Mouse (Mus musculus) skeletal muscle tissue, postnatal 0 days (tissue): ENCODE data around the gene Slc25a33. TPM values are rescaled to one million over a fixed set of nuclear protein-coding genes. Genes with fewer than 3 reads are reported as not detected.

Experiments
- microRNA-seq, 2 experiments: library from miRNA; unstranded; fragments of <30 nt; microRNA quantifications; one replicate each; pipeline ENCODE4; 2016
- polyA plus RNA-seq: library from polyadenylated mRNA; unstranded; fragments of >200 nt; fragmentation: Nextera tagmentation; extraction: Ambion mirVana; gene quantifications from 2 replicates; pipeline ENCODE4 v1.2.1, GENCODE M21; 2015

Slc25a33 gene
- polyA plus RNA-seq: 14.4 and 14.6 TPM in 2 replicates

DNA sequence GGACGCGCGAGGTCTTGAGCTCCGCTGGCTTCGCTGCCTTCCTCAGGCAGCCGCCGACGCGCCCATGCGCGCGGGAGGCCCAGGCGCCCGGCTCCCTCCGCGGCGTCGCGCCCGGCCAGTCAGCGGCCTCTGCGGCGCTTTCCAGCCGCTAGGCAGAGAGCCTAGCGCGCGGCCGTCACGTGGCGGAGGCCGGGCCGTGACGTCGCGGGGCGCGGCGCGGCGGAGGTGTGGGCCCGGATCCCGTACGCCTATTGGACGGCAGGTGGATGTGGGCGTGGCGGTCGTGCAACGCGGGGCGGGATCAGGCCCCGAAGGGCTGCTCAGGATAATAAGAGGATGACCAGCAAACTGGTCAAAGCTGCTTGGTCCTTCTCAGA is at the start of gene Slc25a33:
Gene Slc25a33 (minus strand): TSS at position 184 of the 377 bp plus-strand sequence.

DNA sequence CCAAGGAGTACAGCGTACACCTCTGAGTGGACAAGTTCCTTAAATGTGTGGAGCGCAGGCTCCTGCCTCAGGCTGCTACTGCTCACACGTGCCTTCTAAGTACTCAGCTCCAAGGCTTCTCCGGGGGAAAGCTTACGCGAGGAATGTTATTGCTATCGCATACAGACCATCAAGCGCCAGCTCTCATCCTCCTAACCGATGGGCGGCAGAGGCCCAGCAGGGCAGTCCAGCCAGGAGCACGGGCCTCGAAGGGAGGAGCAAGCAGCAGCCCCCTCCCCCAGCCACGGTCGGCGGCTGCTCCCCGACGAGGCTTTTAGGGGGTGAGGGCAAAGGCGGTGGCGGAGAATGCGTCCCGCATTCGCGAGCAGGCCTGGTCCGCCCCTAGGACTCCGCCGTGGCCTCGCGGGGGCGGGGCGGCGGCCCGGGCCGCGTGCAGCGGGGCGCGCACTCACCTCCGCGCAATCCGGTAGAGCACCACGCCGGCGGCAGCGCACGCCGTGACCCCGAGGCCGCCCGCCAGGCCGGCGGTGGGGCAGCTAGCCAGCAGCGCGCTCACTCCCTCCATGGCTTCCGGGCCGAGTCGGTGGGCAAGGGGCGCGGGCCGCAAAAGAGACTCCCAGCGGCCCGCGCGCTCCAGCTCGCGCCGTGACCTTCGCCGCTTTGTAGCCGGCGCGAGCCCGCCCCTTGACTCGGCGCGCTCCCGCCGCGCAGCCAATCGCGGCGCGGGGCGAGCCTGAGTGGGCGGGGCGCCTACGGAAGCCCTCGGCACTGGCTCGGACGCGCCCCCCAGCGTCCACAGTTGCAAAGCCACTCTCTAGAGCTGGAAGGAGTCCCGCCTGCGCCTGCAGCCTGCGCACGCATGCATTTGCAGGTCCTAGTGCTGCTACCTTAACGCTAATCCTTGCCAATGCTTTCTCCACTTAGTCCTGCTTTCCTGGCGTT is 36.4 kb downstream of the Slc25a33 start, which contains the start of gene Tmem201:
Gene Tmem201 (minus strand): TSS at position 662 of the 942 bp plus-strand sequence.

DNA sequence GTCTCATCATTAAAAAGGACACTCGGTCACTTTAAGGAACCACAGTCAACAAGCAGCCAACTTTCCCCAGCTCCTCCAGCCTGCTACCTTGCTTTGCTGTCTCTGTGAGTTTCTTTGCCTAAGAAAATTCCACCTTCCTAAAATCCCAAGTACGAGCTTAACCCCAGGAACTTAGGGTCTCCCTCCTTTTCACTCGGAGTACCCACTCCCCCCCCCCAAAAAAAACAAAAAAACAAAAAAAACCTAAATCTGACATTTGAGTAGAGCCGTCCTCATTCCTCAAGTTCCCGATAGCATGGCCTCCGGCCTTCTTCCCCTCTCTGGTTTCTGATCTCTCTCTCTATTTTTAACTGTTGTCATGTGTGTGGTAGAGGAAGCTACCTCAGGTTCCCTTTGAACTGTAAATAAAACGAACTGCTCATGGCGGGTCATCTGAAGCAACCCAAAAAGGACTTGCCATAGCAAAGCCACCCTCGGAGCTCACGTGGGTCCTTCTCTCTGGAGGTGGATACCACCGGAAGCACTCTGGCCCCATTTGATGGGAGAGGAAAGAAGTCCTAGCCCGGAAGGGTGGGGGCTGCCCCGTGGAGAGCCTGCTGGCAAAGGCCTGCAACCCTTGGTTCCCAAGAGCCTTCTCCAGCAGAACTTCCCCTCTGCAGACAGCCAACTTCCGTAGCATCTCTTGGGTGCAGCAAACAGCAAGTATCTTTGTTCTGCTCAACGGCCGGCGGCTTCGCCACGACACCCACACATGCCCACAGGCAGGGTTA is 71.7 kb downstream of the Slc25a33 start, which contains the start of gene Pik3cd:
Gene Pik3cd (minus strand): TSS at position 362 of the 770 bp plus-strand sequence.

Small RNA genes lying within 50 kb of the gene (microRNA-seq; reads per million reads assigned to microRNA genes)
- 0 reads per million in 2 experiments for gene Gm47301

Other genes starting within 250 kb of the Slc25a33 start
- 17.3 and 17.4 TPM in 2 replicates for gene Clstn1, start 187.8 kb downstream of the Slc25a33 start, polyA plus RNA-seq
- gene Pik3cd, start 71.7 kb downstream of the Slc25a33 start, polyA plus RNA-seq: 2.9 and 3.4 TPM in 2 replicates
- gene Tmem201, start 36.2 kb downstream of the Slc25a33 start, polyA plus RNA-seq: 28.3 and 32.9 TPM in 2 replicates
- gene Spsb1, start 180.8 kb upstream of the Slc25a33 start, polyA plus RNA-seq: 9.7 and 10.4 TPM in 2 replicates
- 12.5 and 15.1 TPM in 2 replicates for gene H6pd, start 234.7 kb upstream of the Slc25a33 start, polyA plus RNA-seq